Mouse (Mus musculus): ENCODE data around the gene Dnah14. TPM values are rescaled to one million over a fixed set of nuclear protein-coding genes. Genes with fewer than 3 reads are reported as not detected.

Gene Dnah14
- polyA plus RNA-seq, 1 experiment from 2014 or later, result 2.2 TPM

Other genes starting within 250 kb of the Dnah14 start
- gene Cnih3, start 223.9 kb upstream of the Dnah14 start, polyA plus RNA-seq (2016; fragmentation: Nextera tagmentation; extraction: Ambion mirVana), result 4.1 and 4.3 TPM in 2 replicates
- not detected in 2 replicates for gene Ccdc121, start 65.1 kb upstream of the Dnah14 start, polyA plus RNA-seq (2016; fragmentation: Nextera tagmentation; extraction: Ambion mirVana)

Data from forebrain, embryonic 12.5 days (tissue).